Mouse (Mus musculus) common myeloid progenitor, adult 5-6 weeks (primary cell): ENCODE measurements around the gene Cdca3. TPM values are rescaled to one million over a fixed set of nuclear protein-coding genes. Genes with fewer than 3 reads are reported as not detected.
A peak's percentile ranks its signal among the peaks of the same experiment; 100 is the strongest.
"Not testable (repeated sequence)": the region's sequence is repeated elsewhere in the genome, so short reads cannot be mapped to it uniquely, and the experiment has no call there.

Experiments
- ATAC-seq: replicated peaks from 2 replicates; pipeline ENCODE4 v1.8.0; 2016; ENCODE audit warnings: low read depth, mild to moderate bottlenecking, moderate TSS enrichment, inconsistent platforms; ENCODE audit not compliant: poor library complexity, severe bottlenecking
- total RNA-seq: library from RNA; stranded (forward); fragments of 200-1000, 187-1606 nt; gene quantifications from 2 replicates; pipeline ENCODE4 v1.2.3, GENCODE M21; 2017

Gene Cdca3
- total RNA-seq, result 73.5 and 92.1 TPM in 2 replicates

GRCm38 (mm10) chr6:124828868-124829798 lies at the start of gene Cdca3, which contains the start of gene Usp5:
Gene Cdca3, plus strand, starts transcription at chr6:124829547.
Gene Usp5, minus strand, starts transcription at chr6:124829484.
- peak; percentile 75 for ATAC-seq

GRCm38 (mm10) chr6:124779984-124780416 lies 49.3 kb upstream of the Cdca3 start:
- ATAC-seq, result no peak

GRCm38 (mm10) chr6:124780917-124781316 lies 48.4 kb upstream of the Cdca3 start:
- ATAC-seq, result no peak

GRCm38 (mm10) chr6:124782436-124782835 lies 46.9 kb upstream of the Cdca3 start:
- ATAC-seq, result peak; percentile 47

GRCm38 (mm10) chr6:124786756-124787420 lies 42.5 kb upstream of the Cdca3 start:
- peak; percentile 91 for ATAC-seq

GRCm38 (mm10) chr6:124787722-124788121 lies 41.6 kb upstream of the Cdca3 start:
- ATAC-seq, result no peak

- no peak for ATAC-seq
Observed at GRCm38 (mm10) chr6:124789519-124789918, 39.8 kb upstream of the Cdca3 start.

GRCm38 (mm10) chr6:124790121-124790520 lies 39.2 kb upstream of the Cdca3 start:
- ATAC-seq, result no peak

- no peak for ATAC-seq
Observed at GRCm38 (mm10) chr6:124791911-124792310, 37.4 kb upstream of the Cdca3 start.

GRCm38 (mm10) chr6:124795781-124796180 lies 33.6 kb upstream of the Cdca3 start:
- no peak for ATAC-seq

GRCm38 (mm10) chr6:124796200-124796599 lies 33.1 kb upstream of the Cdca3 start:
- no peak for ATAC-seq

- not testable (repeated sequence) for ATAC-seq
Observed at GRCm38 (mm10) chr6:124802400-124802799, 26.9 kb upstream of the Cdca3 start.

- no peak for ATAC-seq
Observed at GRCm38 (mm10) chr6:124803061-124803460, 26.3 kb upstream of the Cdca3 start.

GRCm38 (mm10) chr6:124803691-124804090 lies 25.7 kb upstream of the Cdca3 start:
- not testable (repeated sequence) for ATAC-seq

- no peak for ATAC-seq
Observed at GRCm38 (mm10) chr6:124804341-124804740, 25.0 kb upstream of the Cdca3 start.

GRCm38 (mm10) chr6:124805341-124806321 lies 23.7 kb upstream of the Cdca3 start:
- ATAC-seq, result peak; percentile 70

- no peak for ATAC-seq
Observed at GRCm38 (mm10) chr6:124806446-124807140, 22.8 kb upstream of the Cdca3 start.

- no peak for ATAC-seq
Observed at GRCm38 (mm10) chr6:124807366-124807765, 22.0 kb upstream of the Cdca3 start.

- ATAC-seq, result no peak
Observed at GRCm38 (mm10) chr6:124807986-124808357, 21.4 kb upstream of the Cdca3 start.
